Mouse (Mus musculus): Measurements from ENCODE around the gene Cped1. TPM values are rescaled to one million over a fixed set of nuclear protein-coding genes. Genes with fewer than 3 reads are reported as not detected.
A peak's percentile ranks its signal among the peaks of the same experiment; 100 is the strongest.
"Not testable (repeated sequence)": the region's sequence is repeated elsewhere in the genome, so short reads cannot be mapped to it uniquely, and the experiment has no call there.

The Cped1 gene
- polyA plus RNA-seq, 1 experiment from 2014 or later: 3.2 TPM

- Histone ChIP-seq H3K36me3 (ENCODE audit: control insufficient read depth, insufficient read depth) (no peaks in the 10 kb centered on the region), H3K9ac (replicated peaks; ENCODE audit: low read depth, low read length) (no peak overlapping the region), H3K4me1 (replicated peaks; ENCODE audit: control insufficient read depth, insufficient read depth, low read length) (no peaks in the 10 kb centered on the region), H3K9me3 (ENCODE audit: control insufficient read depth, low read length) (no peaks in the 10 kb centered on the region), H3K27ac (ENCODE audit: low read length) (no peak overlapping the region), H3K4me3 (replicated peaks; ENCODE audit: low read length) (no peak overlapping the region), H3K4me2 (ENCODE audit: low read length) (no peak overlapping the region), H3K27me3 (replicated peaks; ENCODE audit: control insufficient read depth, insufficient read depth, low read length) (no peaks in the 10 kb centered on the region)
- 90% methylated on average over 6 of the region's 6 CpGs for WGBS
- no peak for ATAC-seq
These were observed 249.4 kb downstream of the Cped1 start for GRCm38 (mm10) chr6:22235133-22235532.

GRCm38 (mm10) chr6:22243321-22243720, 257.6 kb downstream of the Cped1 start:
- Histone ChIP-seq H3K36me3 (ENCODE audit: control insufficient read depth, insufficient read depth) (no peaks in the 10 kb centered on the region), H3K9me3 (ENCODE audit: control insufficient read depth, low read length) (no peaks in the 10 kb centered on the region), H3K4me1 (replicated peaks; ENCODE audit: control insufficient read depth, insufficient read depth, low read length) (no peaks in the 10 kb centered on the region), H3K4me3 (replicated peaks; ENCODE audit: low read length) (no peak overlapping the region), H3K27me3 (replicated peaks; ENCODE audit: control insufficient read depth, insufficient read depth, low read length) (no peaks in the 10 kb centered on the region), H3K4me2 (ENCODE audit: low read length) (no peak overlapping the region), H3K27ac (ENCODE audit: low read length) (no peak overlapping the region), H3K9ac (replicated peaks; ENCODE audit: low read depth, low read length) (no peak overlapping the region)
- no peak for ATAC-seq
- WGBS: 70% methylated on average over 8 of the region's 8 CpGs

GRCm38 (mm10) chr6:22246696-22247095, 261.0 kb downstream of the Cped1 start:
- ATAC-seq: no peak
- Histone ChIP-seq H3K36me3 (ENCODE audit: control insufficient read depth, insufficient read depth) (no peaks in the 10 kb centered on the region), H3K4me3 (replicated peaks; ENCODE audit: low read length) (no peak overlapping the region), H3K9me3 (ENCODE audit: control insufficient read depth, low read length) (no peaks in the 10 kb centered on the region), H3K9ac (replicated peaks; ENCODE audit: low read depth, low read length) (no peak overlapping the region), H3K4me1 (replicated peaks; ENCODE audit: control insufficient read depth, insufficient read depth, low read length) (no peaks in the 10 kb centered on the region), H3K27ac (ENCODE audit: low read length) (no peak overlapping the region), H3K27me3 (replicated peaks; ENCODE audit: control insufficient read depth, insufficient read depth, low read length) (no peaks in the 10 kb centered on the region), H3K4me2 (ENCODE audit: low read length) (no peak overlapping the region)
- 98% methylated on average over 2 of the region's 2 CpGs for WGBS

- no peak overlapping the region for H3K27ac ChIP-seq (ENCODE audit: low read length)
- no peak overlapping the region for H3K9ac ChIP-seq (replicated peaks; ENCODE audit: low read depth, low read length)
- H3K36me3 ChIP-seq (ENCODE audit: control insufficient read depth, insufficient read depth): no peaks in the 10 kb centered on the region
- no peak for ATAC-seq
- no peak overlapping the region for H3K4me3 ChIP-seq (replicated peaks; ENCODE audit: low read length)
- H3K9me3 ChIP-seq (ENCODE audit: control insufficient read depth, low read length): no peaks in the 10 kb centered on the region
- no peaks in the 10 kb centered on the region for H3K27me3 ChIP-seq (replicated peaks; ENCODE audit: control insufficient read depth, insufficient read depth, low read length)
- no peak overlapping the region for H3K4me2 ChIP-seq (ENCODE audit: low read length)
- H3K4me1 ChIP-seq (replicated peaks; ENCODE audit: control insufficient read depth, insufficient read depth, low read length): no peaks in the 10 kb centered on the region
- 85% methylated on average over 4 of the region's 4 CpGs for WGBS
These were observed 273.1 kb downstream of the Cped1 start for GRCm38 (mm10) chr6:22258784-22259183.

- Histone ChIP-seq H3K9me3 (ENCODE audit: control insufficient read depth, low read length) (no peaks in the 10 kb centered on the region), H3K27ac (ENCODE audit: low read length) (no peak overlapping the region), H3K27me3 (replicated peaks; ENCODE audit: control insufficient read depth, insufficient read depth, low read length) (no peaks in the 10 kb centered on the region), H3K4me2 (ENCODE audit: low read length) (no peak overlapping the region), H3K4me1 (replicated peaks; ENCODE audit: control insufficient read depth, insufficient read depth, low read length) (no peaks in the 10 kb centered on the region), H3K36me3 (ENCODE audit: control insufficient read depth, insufficient read depth) (no peaks in the 10 kb centered on the region), H3K9ac (replicated peaks; ENCODE audit: low read depth, low read length) (no peak overlapping the region), H3K4me3 (replicated peaks; ENCODE audit: low read length) (no peak overlapping the region)
- 72% methylated on average over 4 of the region's 4 CpGs for WGBS
- peak; percentile 26; the same call in 1 of the 2 replicates for ATAC-seq
These were observed 276.8 kb downstream of the Cped1 start for GRCm38 (mm10) chr6:22262519-22262918.

- not testable (repeated sequence) for H3K4me2 ChIP-seq (ENCODE audit: low read length); H3K4me3 ChIP-seq (replicated peaks; ENCODE audit: low read length); H3K4me1 ChIP-seq (replicated peaks; ENCODE audit: control insufficient read depth, insufficient read depth, low read length); H3K27ac ChIP-seq (ENCODE audit: low read length); H3K36me3 ChIP-seq (ENCODE audit: control insufficient read depth, insufficient read depth); H3K27me3 ChIP-seq (replicated peaks; ENCODE audit: control insufficient read depth, insufficient read depth, low read length); ATAC-seq; H3K9me3 ChIP-seq (ENCODE audit: control insufficient read depth, low read length); H3K9ac ChIP-seq (replicated peaks; ENCODE audit: low read depth, low read length)
- 86% methylated on average over 8 of the region's 8 CpGs for WGBS
These were observed 278.4 kb downstream of the Cped1 start for GRCm38 (mm10) chr6:22264094-22264493.

GRCm38 (mm10) chr6:22266018-22266417, 280.3 kb downstream of the Cped1 start:
- WGBS: 83% methylated on average over 4 of the region's 4 CpGs
- H3K27ac ChIP-seq (ENCODE audit: low read length): no peak overlapping the region
- no peaks in the 10 kb centered on the region for H3K9me3 ChIP-seq (ENCODE audit: control insufficient read depth, low read length)
- no peak overlapping the region for H3K4me3 ChIP-seq (replicated peaks; ENCODE audit: low read length)
- H3K9ac ChIP-seq (replicated peaks; ENCODE audit: low read depth, low read length): no peak overlapping the region
- no peaks in the 10 kb centered on the region for H3K4me1 ChIP-seq (replicated peaks; ENCODE audit: control insufficient read depth, insufficient read depth, low read length)
- H3K27me3 ChIP-seq (replicated peaks; ENCODE audit: control insufficient read depth, insufficient read depth, low read length): no peaks in the 10 kb centered on the region
- no peak overlapping the region for H3K4me2 ChIP-seq (ENCODE audit: low read length)
- no peak for ATAC-seq
- no peaks in the 10 kb centered on the region for H3K36me3 ChIP-seq (ENCODE audit: control insufficient read depth, insufficient read depth)

- H3K36me3 ChIP-seq (ENCODE audit: control insufficient read depth, insufficient read depth): no peaks in the 10 kb centered on the region
- H3K27me3 ChIP-seq (replicated peaks; ENCODE audit: control insufficient read depth, insufficient read depth, low read length): no peaks in the 10 kb centered on the region
- no peaks in the 10 kb centered on the region for H3K4me1 ChIP-seq (replicated peaks; ENCODE audit: control insufficient read depth, insufficient read depth, low read length)
- no peak overlapping the region for H3K9ac ChIP-seq (replicated peaks; ENCODE audit: low read depth, low read length)
- ATAC-seq: no peak
- no peak overlapping the region for H3K4me2 ChIP-seq (ENCODE audit: low read length)
- no peaks in the 10 kb centered on the region for H3K9me3 ChIP-seq (ENCODE audit: control insufficient read depth, low read length)
- H3K4me3 ChIP-seq (replicated peaks; ENCODE audit: low read length): no peak overlapping the region
- H3K27ac ChIP-seq (ENCODE audit: low read length): no peak overlapping the region
- whole genome bisulfite sequencing: 80% methylated on average over 5 of the region's 5 CpGs
These were observed 282.3 kb downstream of the Cped1 start for GRCm38 (mm10) chr6:22267807-22268667.

GRCm38 (mm10) chr6:22268677-22269076, 283.0 kb downstream of the Cped1 start:
- H3K27ac ChIP-seq (ENCODE audit: low read length): no peak overlapping the region
- H3K4me3 ChIP-seq (replicated peaks; ENCODE audit: low read length): no peak overlapping the region

More at GRCm38 (mm10) chr6:22268677-22269076, 283.0 kb downstream of the Cped1 start:
- H3K9me3 ChIP-seq (ENCODE audit: control insufficient read depth, low read length): no peaks in the 10 kb centered on the region
- no peaks in the 10 kb centered on the region for H3K36me3 ChIP-seq (ENCODE audit: control insufficient read depth, insufficient read depth)
- no peak overlapping the region for H3K9ac ChIP-seq (replicated peaks; ENCODE audit: low read depth, low read length)
- ATAC-seq: no peak
- no peaks in the 10 kb centered on the region for H3K4me1 ChIP-seq (replicated peaks; ENCODE audit: control insufficient read depth, insufficient read depth, low read length)
- H3K27me3 ChIP-seq (replicated peaks; ENCODE audit: control insufficient read depth, insufficient read depth, low read length): no peaks in the 10 kb centered on the region
- H3K4me2 ChIP-seq (ENCODE audit: low read length): no peak overlapping the region

Measured in forebrain, embryonic 16.5 days (tissue).